Mouse (Mus musculus) kidney, adult 9 months (tissue): ENCODE measurements at regions not wholly inside any gene's neighbourhood (a gene's known extent, or its start where the extent isn't known, plus 50 kb on each side); places are given as distances from the start of the nearest gene placed in this dataset.

Experiments
- DNase-seq: peaks from one replicate; pipeline ENCODE4 v3.0.0; 2022

- peak; percentile 4 for DNase-seq
Measured at GRCm38 (mm10) chr15:61481861-61482260, 559.0 kb upstream of the A1bg start.

DNA sequence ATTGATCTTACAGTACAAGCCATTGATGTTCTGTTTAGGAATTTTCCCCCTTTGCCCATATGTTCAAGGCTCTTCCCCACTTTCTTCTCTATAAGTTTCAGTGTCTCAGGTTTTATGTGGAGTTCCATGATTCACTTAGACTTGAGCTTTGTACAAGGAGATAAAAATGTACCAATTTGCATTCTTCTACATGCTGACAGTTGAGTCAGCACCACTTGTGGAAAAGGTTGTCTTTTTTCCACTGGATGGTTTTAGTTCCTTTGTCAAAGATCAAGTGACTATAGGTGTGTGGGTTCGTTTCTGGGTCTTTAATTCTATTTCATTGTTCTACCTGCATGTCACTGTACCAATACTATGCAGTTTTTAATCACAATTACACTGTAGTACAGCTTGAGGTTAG lies 551.1 kb upstream of the A1bg start:
- DNase-seq = no peak

DNA sequence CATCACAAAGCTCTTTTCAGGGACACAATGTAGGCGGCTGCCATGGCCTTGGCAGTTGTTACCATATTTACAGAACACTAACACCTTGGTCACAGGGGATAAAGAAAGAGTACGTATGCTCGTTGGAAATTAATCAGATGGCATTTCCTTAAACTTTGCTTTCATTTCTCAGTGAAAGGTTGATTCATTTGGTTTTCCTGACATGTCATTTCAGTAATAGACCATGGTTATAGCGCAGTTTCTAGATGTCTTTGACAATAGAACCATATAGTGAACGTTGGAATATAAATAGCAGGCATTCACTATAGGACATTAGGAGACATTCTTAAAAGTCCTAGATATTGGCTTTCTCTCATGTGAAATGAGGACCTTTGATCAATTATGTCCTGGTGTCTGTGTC lies 532.2 kb upstream of the A1bg start:
- no peak for DNase-seq

DNA sequence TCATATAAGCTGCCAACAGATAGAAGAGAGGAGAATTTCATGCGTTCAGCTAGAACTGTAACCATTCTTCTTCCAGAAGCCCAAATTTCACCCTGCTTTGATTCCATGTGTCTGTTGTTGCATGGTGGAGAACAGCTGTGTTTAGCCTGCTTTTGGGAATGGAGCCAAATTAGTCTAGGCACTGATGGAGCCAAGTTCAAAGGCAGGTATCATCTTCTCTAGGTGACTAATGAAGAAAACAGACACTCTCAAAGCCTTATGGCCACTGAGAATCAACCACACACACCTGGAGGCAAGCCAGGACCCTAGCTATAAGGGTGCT lies 531.5 kb upstream of the A1bg start:
- no peak for DNase-seq

- DNase-seq = no peak
Measured at GRCm38 (mm10) chr15:61453656-61454349, 531.0 kb upstream of the A1bg start.

DNA sequence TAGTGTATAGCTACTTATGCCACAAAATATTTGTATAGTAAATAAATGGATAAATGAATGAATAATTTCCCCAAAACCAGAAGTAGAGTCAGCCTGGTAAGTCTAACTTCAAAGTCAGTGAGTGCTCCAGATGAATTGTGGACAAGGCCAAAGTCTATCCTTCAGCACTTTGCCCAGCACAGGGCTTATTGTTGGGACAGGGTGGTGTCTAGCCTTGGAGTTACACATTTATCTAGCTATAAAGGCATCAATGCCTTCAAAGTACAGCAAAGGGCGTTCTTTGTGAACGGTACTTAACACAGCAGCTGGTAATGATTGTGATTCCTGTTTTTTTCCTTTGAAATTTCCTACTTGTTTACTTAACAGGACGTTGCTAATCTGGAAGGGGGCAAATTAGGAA lies 527.4 kb upstream of the A1bg start:
- DNase-seq = peak; percentile 56

DNA sequence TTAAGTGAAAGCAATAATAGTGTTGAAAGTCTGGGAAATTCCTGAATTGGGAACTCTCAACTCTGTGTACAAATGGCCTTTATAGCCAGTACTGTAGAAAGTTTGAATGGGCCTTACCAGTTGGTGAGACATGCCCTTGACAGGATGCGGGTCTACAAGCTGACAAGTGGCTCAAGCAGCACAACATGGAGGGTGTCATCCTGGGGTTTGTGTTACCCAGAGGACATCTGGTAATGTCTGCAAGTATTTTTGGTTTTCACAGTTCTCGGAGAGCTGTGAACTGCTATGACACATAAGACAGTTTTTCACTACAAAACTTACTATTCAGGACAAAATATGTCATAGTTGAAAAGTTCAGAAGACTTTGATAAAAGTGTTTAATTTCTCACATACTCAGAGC lies 525.7 kb upstream of the A1bg start:
- DNase-seq = no peak

DNA sequence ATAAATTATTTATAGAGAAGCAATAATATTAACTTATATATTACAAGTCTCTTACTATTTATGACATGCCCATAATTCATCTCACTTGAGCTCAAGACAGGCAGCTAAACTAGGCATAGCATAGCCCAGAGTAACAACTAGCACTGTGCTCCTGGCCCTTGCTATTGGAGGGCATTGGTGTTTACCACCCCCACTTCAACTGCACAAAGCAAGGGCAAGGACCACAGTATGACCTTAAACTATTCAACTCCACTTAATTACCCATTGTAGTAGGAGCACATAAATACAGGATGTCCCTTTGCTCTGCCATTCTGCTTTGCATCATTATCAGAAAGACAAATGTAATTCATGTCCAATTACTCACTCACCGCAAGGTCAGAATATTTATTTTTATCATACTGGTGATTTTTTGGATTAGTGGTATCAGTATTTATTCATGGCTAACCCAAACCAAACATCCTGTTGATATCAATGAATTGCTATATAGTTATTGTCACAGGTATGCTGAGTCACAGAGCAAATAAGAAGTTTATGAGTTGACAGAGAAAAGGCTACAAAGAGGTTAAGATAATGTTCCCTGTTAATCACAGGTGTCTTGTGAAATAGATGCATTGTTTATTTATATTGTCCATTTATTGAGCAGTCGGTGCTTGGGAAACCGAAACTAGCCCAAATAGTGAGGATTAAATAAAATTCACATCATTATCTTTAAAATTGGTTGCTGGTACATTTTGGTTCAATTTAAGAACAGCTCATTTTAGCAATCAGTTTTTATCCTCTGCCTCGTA lies 523.4 kb upstream of the A1bg start:
- no peak for DNase-seq

- DNase-seq = no peak
Measured at GRCm38 (mm10) chr15:61441734-61442398, 519.1 kb upstream of the A1bg start.

- DNase-seq = no peak
Measured at GRCm38 (mm10) chr15:61441012-61441411, 518.2 kb upstream of the A1bg start.

DNA sequence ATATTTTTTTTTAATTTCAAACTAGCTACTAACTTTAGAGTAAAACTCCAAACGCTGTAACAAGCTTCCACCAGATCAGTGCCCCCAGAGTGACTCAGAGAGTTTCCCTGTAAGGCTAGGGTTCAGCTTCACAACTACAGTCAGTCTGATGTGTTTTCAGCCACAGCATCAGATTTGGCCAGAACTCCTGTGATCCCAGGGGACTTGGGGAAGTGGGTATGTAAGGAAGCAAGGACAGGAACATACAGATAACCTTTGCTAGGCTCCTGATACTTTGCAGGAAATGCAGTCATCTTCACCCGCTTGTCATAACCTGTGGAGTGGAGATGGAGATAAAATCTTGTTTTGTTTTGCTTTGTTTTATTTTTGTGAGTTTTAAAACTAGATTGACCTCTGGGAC lies 517.5 kb upstream of the A1bg start:
- DNase-seq = peak; percentile 40

DNA sequence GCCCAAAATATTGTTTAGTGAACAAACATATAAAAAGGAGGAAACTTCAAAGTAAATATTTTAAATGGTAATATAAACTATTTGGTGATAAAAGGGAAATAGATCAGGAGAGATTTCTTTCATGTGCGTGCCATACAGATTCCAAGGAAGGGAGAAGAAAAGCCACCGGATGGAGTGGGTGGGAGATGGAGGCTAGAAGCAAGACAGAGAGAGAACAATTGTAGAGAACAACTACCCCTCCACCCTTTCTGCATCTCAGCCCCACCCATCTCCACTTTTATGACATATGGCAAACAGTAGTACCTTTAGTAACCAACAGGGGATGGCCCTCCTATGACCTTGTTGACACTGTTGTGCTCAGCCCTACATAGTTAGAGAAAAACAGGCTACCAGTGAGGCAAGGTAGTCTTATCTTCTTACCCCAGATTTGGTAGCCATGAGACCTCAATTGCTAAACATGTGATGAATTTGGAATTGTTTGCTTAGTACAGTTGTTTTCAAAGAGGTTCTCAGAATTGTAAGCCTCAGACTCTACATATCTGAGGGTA lies 516.9 kb upstream of the A1bg start:
- no peak for DNase-seq

DNA sequence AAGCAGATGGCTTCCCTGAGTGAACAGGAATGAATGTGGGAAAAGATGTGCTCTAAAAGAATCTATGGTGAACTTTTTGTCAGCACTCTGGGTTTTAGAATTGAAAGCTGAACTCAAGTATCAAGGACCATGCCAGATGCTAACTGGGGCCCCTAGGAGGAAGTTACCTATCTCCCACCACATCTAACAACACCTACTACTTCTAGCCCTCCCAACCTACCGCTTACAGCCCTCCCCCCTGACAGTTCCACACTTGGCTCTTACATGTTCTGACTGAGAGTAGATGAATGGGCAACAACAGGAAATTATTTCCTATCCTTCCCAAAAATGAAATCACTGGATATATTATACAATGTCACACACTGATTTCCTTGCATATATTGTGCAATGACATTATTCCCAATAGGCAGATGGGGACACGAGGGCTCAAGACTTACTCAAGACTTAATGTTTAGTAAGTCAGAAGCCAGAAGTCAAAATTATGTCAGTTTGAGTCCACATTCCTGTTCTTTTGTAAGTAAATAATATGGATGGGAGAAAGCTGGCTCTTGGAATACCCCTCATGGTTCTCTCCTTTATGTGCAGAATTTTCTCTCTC lies 506.1 kb upstream of the A1bg start:
- no peak for DNase-seq

DNA sequence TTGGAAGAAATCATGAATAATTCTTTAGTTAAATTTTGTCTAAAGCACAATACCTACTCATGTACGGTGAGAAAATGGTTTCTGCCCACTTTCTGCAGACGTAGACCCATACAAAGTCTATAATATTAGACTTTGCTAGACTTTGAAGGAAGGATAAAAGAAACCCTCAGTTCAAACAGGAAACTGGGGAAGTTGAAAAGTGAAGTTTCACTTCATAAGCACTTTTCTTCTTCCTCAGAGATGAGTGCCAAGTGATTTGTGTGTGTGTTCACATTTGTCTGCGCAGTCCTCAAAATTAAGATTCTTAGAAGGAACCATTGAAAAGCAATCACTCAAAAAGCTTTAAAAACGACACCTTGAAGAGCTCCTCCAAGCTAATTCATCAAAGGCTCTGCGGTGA lies 500.2 kb upstream of the A1bg start:
- DNase-seq = no peak

DNA sequence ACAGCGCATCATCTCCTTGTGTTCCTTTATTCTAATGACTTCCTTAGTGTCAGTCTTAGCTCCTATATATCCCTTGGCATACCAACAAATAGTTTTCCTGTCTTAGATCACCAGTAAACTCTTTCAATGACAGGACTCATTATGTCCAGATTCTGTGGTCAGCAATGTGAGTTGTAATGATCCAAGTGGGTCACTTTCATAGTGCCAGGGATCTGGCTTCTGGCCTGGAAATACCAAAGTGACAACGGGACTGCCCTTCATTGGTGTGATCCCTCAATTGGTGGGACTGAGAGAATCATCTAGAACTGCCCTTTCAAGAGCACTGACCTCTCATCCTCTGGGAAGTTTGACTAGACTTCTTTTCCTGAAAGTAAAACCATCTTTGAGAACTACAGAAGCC lies 494.7 kb upstream of the A1bg start:
- DNase-seq = no peak

- no peak for DNase-seq
Measured at GRCm38 (mm10) chr15:61416841-61417240, 494.0 kb upstream of the A1bg start.

GRCm38 (mm10) chr15:61415626-61416025 lies 492.8 kb upstream of the A1bg start:
- peak; percentile 37 for DNase-seq

DNA sequence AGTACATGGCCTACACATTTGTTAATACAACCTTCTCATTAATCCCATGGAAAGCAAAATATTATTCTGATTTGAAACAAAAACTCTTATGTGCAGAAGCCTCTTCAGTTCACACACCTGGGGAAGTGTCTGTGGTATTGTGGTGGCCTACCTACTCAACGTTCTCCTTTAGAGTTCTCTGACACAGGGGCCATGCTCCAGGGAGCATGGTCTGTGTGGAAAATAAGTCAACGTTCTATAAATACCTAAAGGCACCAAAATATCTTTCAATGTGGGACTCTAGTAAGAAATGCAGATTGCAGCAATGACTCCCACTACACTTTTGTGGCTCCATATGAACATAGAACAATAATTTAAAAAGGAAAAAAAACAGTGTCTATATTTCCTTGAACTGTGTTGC lies 489.0 kb upstream of the A1bg start:
- no peak for DNase-seq

- no peak for DNase-seq
Measured at GRCm38 (mm10) chr15:61410789-61411188, 488.0 kb upstream of the A1bg start.

GRCm38 (mm10) chr15:61408621-61409020 lies 485.8 kb upstream of the A1bg start:
- no peak for DNase-seq

- peak; percentile 28 for DNase-seq
Measured at GRCm38 (mm10) chr15:61400720-61401119, 477.9 kb upstream of the A1bg start.

DNA sequence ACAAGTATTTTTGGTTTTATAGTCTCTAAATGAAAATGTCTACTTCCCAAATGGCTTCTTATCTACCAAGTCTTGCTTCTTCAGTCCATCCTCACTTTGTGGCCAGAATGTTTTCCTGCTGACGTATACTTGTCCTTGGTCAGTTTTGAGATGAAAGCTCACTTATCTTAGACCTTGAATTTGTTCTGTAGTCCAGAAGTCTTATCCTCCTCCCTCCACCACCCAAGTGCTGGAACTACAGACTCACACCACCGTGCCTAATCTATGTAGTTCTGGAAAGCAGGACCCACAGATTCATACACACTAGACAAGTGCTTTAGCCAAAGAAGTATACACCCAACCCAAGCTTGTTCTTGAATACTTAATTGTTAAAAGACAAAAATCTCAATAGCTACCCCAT lies 477.2 kb upstream of the A1bg start:
- no peak for DNase-seq

DNA sequence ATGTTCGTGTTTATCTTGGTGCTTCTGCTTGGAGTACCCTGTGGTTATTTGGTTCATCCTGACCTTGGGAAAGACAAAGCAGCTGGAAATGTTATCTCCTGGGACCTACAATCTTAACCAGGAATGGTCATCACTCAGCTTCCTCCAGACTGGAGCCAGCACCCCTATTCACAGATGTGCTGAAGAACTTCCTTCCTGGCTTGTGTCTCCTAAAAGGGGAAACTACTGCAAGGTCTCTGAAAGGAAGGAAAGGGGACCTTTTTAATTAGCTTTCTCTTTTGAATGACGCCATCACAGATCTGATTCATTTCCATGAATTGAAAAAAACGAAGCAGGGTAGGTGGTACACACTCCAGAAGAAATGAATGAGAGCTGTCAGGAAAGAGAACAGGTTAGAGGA lies 476.0 kb upstream of the A1bg start:
- DNase-seq = peak; percentile 30

DNA sequence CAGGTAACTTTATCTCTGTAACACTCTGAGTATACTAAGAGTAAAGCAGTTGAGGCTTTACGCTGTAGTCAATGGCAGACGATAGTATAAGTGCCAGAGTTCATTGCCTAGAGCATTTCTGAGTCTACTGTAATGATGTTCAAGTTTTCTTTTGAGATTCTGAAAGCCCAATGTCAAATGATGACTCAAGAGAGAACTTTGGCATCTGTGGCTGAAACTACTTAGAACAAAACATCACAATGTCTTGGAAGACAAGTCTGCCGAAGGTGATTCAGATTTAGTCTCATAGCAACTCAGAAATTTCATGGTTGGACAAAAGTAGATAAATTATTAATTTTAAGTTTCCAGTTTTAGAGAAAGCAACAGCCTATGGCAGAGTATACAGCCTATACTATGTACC lies 474.2 kb upstream of the A1bg start:
- DNase-seq = no peak
